Comparison of ENCODE assay signal across 9 mouse cellular contexts in the genomic region with DNA sequence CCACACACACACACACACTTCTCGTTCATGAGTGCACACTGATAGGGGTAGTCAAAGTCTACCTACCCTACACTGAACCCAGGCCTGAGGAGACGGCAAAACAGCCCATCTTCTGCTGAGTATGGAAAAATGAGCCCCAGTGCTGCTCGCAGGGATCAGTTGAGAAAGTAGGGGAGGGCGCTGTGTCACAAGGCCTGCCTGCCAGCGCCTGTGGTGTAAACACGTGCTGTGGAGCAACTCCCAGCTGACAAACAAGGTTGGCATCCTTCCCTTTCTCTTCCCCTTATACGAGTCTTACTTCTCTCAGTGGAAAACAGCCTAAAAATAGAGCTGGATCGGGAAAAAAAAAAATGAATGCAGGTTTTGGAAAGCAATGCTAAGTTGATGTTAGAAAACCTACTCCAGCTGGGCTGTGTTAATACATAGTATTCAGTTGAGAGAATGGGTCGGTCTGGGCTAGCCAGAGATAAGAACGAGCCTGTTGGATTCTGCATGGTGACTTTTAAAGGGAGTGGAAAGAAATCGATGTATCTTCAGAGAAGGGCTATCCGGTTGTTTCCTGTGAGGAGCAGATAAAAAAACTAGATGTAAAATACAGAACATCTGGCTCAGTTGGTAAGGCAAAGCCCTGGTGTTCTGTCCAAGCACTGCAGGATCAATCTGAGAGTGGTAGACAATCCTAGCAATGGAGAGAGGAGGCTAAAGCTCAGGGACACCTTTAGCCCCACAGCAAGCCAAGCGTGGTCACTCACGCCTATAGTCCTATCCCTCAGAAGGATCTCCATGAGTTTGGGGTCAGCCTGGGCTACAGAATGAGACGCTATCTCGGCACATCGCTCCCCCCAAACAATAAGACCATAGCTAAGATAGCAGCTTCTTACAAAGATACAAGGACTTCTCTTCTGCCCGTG. TPM values are rescaled to one million over a fixed set of nuclear protein-coding genes. Genes with fewer than 3 reads are reported as not detected.
DNase-seq lines count a peak whose midpoint lies in the region; ATAC-seq and TF ChIP-seq lines count a peak whose summit lies in the region.
"Had no signal": no experiment of that assay in that cellular context is flagged by ENCODE, and none has a peak within 500 bp of the region (broad histone marks: within the 10 kb centered on the region; RNA-seq: fewer than 3 reads in every experiment).

No protein-coding gene starts in this region.

- no peak overlapping the region for H3K27ac ChIP-seq in kidney, embryonic 16.5 days (ENCODE audit: low read length)
- H3K27ac ChIP-seq in liver, embryonic 11.5 days (ENCODE audit: low read depth, low read length), result no peak overlapping the region
- no peak overlapping the region for H3K27ac ChIP-seq in cerebellum, adult 2 months (ENCODE audit: insufficient read depth, low read length)
- H3K27ac ChIP-seq: neural tube, embryonic 13.5 days had no signal

- DNase-seq in kidney, adult 11 months, result peak; percentile 82
- DNase-seq in adrenal gland, postnatal 10 days, result peak; percentile 75
- peak; percentile 73 for DNase-seq in heart, adult 8-10 months (ENCODE audit: low spot score)
- DNase-seq in liver, embryonic 11.5 days (ENCODE audit: low spot score), result peak; percentile 39
- peak; percentile 16 for DNase-seq in right cerebral cortex, postnatal 14 days
- no peak for DNase-seq in cerebellum, adult 9-10 months
- DNase-seq in cerebellum, adult 2 months, result no peak

- H3K4me2 ChIP-seq in kidney, embryonic 16.5 days (replicated peaks; ENCODE audit: low read depth, low read length), result no peak overlapping the region
- H3K4me2 ChIP-seq in liver, embryonic 11.5 days, result peak overlapping the region; percentile 27
- H3K4me2 ChIP-seq: neural tube, embryonic 13.5 days had no signal

- H3K4me3 ChIP-seq in kidney, embryonic 16.5 days (ENCODE audit: low read length), result no peak overlapping the region
- H3K4me3 ChIP-seq in liver, embryonic 11.5 days (ENCODE audit: low read depth, low read length), result no peak overlapping the region
- H3K4me3 ChIP-seq in cerebellum, adult 2 months (replicated peaks; ENCODE audit: insufficient read depth, low read depth, low read length), result no peak overlapping the region
- H3K4me3 ChIP-seq: neural tube, embryonic 13.5 days had no signal

- ATAC-seq in kidney, embryonic 16.5 days (ENCODE audit: low FRiP score, low TSS enrichment), result no peak
- ATAC-seq in liver, embryonic 11.5 days (replicated peaks; ENCODE audit: low FRiP score), result peak; percentile 78

- no peak for TF ChIP-seq CTCF in cerebellum, adult 2 months (IDR thresholded peaks at IDR 0.05; ENCODE audit: borderline replicate concordance, insufficient read depth, low read depth, low read length)

- WGBS in kidney, embryonic 16.5 days, result 69% methylated on average over 18 of the region's 18 CpGs
- WGBS in liver, embryonic 11.5 days, result 46% methylated on average over 18 of the region's 18 CpGs
- WGBS in cerebellum, adult 2 months, result 53% methylated on average over 18 of the region's 18 CpGs

- no peaks in the 10 kb centered on the region for H3K27me3 ChIP-seq in kidney, embryonic 16.5 days (ENCODE audit: insufficient read depth, low read length)
- no peaks in the 10 kb centered on the region for H3K27me3 ChIP-seq in liver, embryonic 11.5 days (replicated peaks; ENCODE audit: control insufficient read depth, insufficient read depth, low read length)
- no peaks in the 10 kb centered on the region for H3K27me3 ChIP-seq in cerebellum, adult 2 months (ENCODE audit: control insufficient read depth, insufficient read depth, low read length)
- H3K27me3 ChIP-seq: neural tube, embryonic 13.5 days had no signal

- no peaks in the 10 kb centered on the region for H3K9me3 ChIP-seq in kidney, embryonic 16.5 days (ENCODE audit: low read length)
- H3K9me3 ChIP-seq in liver, embryonic 11.5 days (ENCODE audit: control insufficient read depth, low read length), result no peaks in the 10 kb centered on the region
- H3K9me3 ChIP-seq: neural tube, embryonic 13.5 days had no signal

- no peak for TF ChIP-seq POLR2A in cerebellum, adult 2 months (IDR thresholded peaks at IDR 0.05; ENCODE audit: borderline replicate concordance, insufficient read depth, low read length)

- no peak overlapping the region for H3K9ac ChIP-seq in kidney, embryonic 16.5 days (replicated peaks; ENCODE audit: low read length)
- H3K9ac ChIP-seq in liver, embryonic 11.5 days (ENCODE audit: low read depth, low read length), result no peak overlapping the region
- H3K9ac ChIP-seq: neural tube, embryonic 13.5 days had no signal

- no peaks in the 10 kb centered on the region for H3K36me3 ChIP-seq in kidney, embryonic 16.5 days (ENCODE audit: insufficient read depth, low read length)
- H3K36me3 ChIP-seq in liver, embryonic 11.5 days (ENCODE audit: control insufficient read depth, insufficient read depth, low read length), result no peaks in the 10 kb centered on the region
- H3K36me3 ChIP-seq: neural tube, embryonic 13.5 days had no signal

- H3K4me1 ChIP-seq in kidney, embryonic 16.5 days (ENCODE audit: insufficient read depth, low read length), result no peaks in the 10 kb centered on the region
- peaks cover 11% of the 10 kb centered on the region for H3K4me1 ChIP-seq in liver, embryonic 11.5 days (replicated peaks; ENCODE audit: control insufficient read depth, insufficient read depth, low read length)
- H3K4me1 ChIP-seq in cerebellum, adult 2 months (ENCODE audit: control insufficient read depth, insufficient read depth, low read length), result no peaks in the 10 kb centered on the region
- H3K4me1 ChIP-seq: neural tube, embryonic 13.5 days had no signal

RNA-seq across cellular contexts. Expression of a gene that starts 40.6 kb away (rescaled TPM):
- 11.9 and 13.1 TPM in 2 replicates for polyA plus RNA-seq in kidney, embryonic 16.5 days (2015; fragmentation: Nextera tagmentation; extraction: Ambion mirVana)
- 100 to 1,000 TPM; 107 to 116 TPM for total RNA-seq in adrenal gland, postnatal 10 days (2021)
- 10 to 100 TPM in 2 of 4 experiments, 1 to 10 TPM in 2; 5.5 to 14.7 (median 9.7) TPM for total RNA-seq in heart, adult 8-10 months (2022)
- 17.5 and 20.3 TPM in 2 replicates for polyA plus RNA-seq in liver, embryonic 11.5 days (2014; fragmentation: Nextera tagmentation; extraction: Ambion mirVana)
- polyA plus RNA-seq in cerebellum, adult 2 months (2012; rRNA removed), result 33.8 and 38.2 TPM in 2 replicates

Comparison
In these comparisons a context has a peak if more than half of its experiments do, and no peak if none do; other contexts are left out.
1. DNase-seq: peak in kidney, adult 11 months (single experiment), adrenal gland, postnatal 10 days (single experiment), heart, adult 8-10 months (single experiment), liver, embryonic 11.5 days (single experiment) and right cerebral cortex, postnatal 14 days (single experiment); none in cerebellum, adult 9-10 months (single experiment) and cerebellum, adult 2 months (0 of 2).